Mouse (Mus musculus) hindbrain, postnatal 0 days (tissue): ENCODE measurements around the gene Palm2. TPM values are rescaled to one million over a fixed set of nuclear protein-coding genes. Genes with fewer than 3 reads are reported as not detected.

ENCODE experiments used
- ATAC-seq: fragments of 200-750 bp; cut with Nextera tagmentation; 2 replicates; pipeline ENCODE4 v1.8.0; 2017; ENCODE audit warnings: mild to moderate bottlenecking, moderate TSS enrichment, moderate library complexity
- DNase-seq: peaks from one replicate; pipeline ENCODE4 v3.0.0-alpha.2; 2015; ENCODE audit warnings: low spot score
- H3K27ac ChIP-seq: fragments of 300-500 bp; sonication (generic); 2 replicates; pipeline ENCODE4 v1.5.1; 2014; ENCODE audit warnings: mild to moderate bottlenecking
- H3K27me3 ChIP-seq: fragments of 300-500 bp; sonication (generic); 2 replicates; pipeline ENCODE4 v1.6.1; 2014; ENCODE audit warnings: low read length, mixed read lengths; ENCODE audit not compliant: insufficient read depth
- H3K36me3 ChIP-seq: fragments of 300-500 bp; sonication (generic); 2 replicates; pipeline ENCODE4 v1.6.1; 2014; ENCODE audit warnings: low read length, mixed read lengths; ENCODE audit not compliant: insufficient read depth
- H3K4me1 ChIP-seq: fragments of 300-500 bp; sonication (generic); 2 replicates; pipeline ENCODE4 v1.6.1; 2014; ENCODE audit warnings: antibody characterized with exemption, low read length, mixed read lengths; ENCODE audit not compliant: insufficient read depth
- H3K4me2 ChIP-seq: fragments of 300-500 bp; sonication (generic); 2 replicates; pipeline ENCODE4 v1.6.1; 2014; ENCODE audit warnings: low read depth, mild to moderate bottlenecking, low read length, moderate library complexity, mixed read lengths
- H3K4me3 ChIP-seq: fragments of 300-500 bp; sonication (generic); 2 replicates; pipeline ENCODE4 v1.5.1; 2014; ENCODE audit warnings: low read length
- H3K9ac ChIP-seq: fragments of 300-500 bp; sonication (generic); replicated peaks from 2 replicates; pipeline ENCODE4 v1.6.1; 2014; ENCODE audit warnings: mild to moderate bottlenecking, low read length, moderate library complexity, mixed read lengths
- H3K9me3 ChIP-seq: fragments of 300-500 bp; sonication (generic); 2 replicates; pipeline ENCODE4 v1.6.1; 2016; ENCODE audit warnings: low read length, mixed read lengths
- CTCF ChIP-seq: IDR thresholded peaks from 2 replicates; pipeline ENCODE4 v1.5.1; 2016; ENCODE audit warnings: antibody characterized with exemption, control low read depth, low read depth
- WGBS: fragments of 180-500 bp; shearing (Covaris S2); extraction: QIAGEN DNeasy Blood & Tissue Kit; methylation state at CpG from one replicate; pipeline ENCODE4 v1.1.7; 2014; 5-methylcytosine and 5-hydroxymethylcytosine counted together
- polyA plus RNA-seq: library from polyadenylated mRNA; unstranded; fragments of >200 nt; fragmentation: Nextera tagmentation; extraction: Ambion mirVana; gene quantifications from 2 replicates; pipeline ENCODE4 v1.2.1, GENCODE M21; 2015
- total RNA-seq: library from RNA; depleted of rRNA; stranded (reverse); fragments of >200 nt; gene quantifications from 2 replicates; pipeline ENCODE4 v1.2.3, GENCODE M21; 2014

Gene Palm2
- total and polyA plus RNA-seq, 2 experiments from 2014 or later = 15.4 to 19.9 TPM

- Histone ChIP-seq H3K4me1 (0 out of 2 replicates have a peak, but pooled peaks cover 6% of the 10 kb centered on the region), H3K36me3 (no peaks in the 10 kb centered on the region), H3K27me3 (no peaks in the 10 kb centered on the region), H3K9ac (no peak overlapping the region), H3K27ac (no peak overlapping the region), H3K9me3 (no peaks in the 10 kb centered on the region), H3K4me2 (no peak overlapping the region), H3K4me3 (no peak overlapping the region)
- ATAC-seq (no peak), DNase-seq (no peak)
- WGBS = 33% methylated on average over 1 of the region's 1 CpGs
- no peak for TF ChIP-seq CTCF
These were observed 116.2 kb downstream of the Palm2 start for GRCm38 (mm10) chr4:57550216-57550615.

- WGBS = 79% methylated on average over 2 of the region's 2 CpGs
- Histone ChIP-seq H3K9me3 (no peaks in the 10 kb centered on the region), H3K36me3 (no peaks in the 10 kb centered on the region), H3K27me3 (no peaks in the 10 kb centered on the region), H3K4me3 (no peak overlapping the region), H3K9ac (no peak overlapping the region), H3K4me2 (no peak overlapping the region), H3K4me1 (0 out of 2 replicates have a peak, but pooled peaks cover 6% of the 10 kb centered on the region), H3K27ac (no peak overlapping the region)
- ATAC-seq (no peak), DNase-seq (no peak)
- TF ChIP-seq CTCF = no peak
These were observed 123.1 kb downstream of the Palm2 start for GRCm38 (mm10) chr4:57557102-57557501.

- Histone ChIP-seq H3K9ac (no peak overlapping the region), H3K4me2 (no peak overlapping the region), H3K36me3 (no peaks in the 10 kb centered on the region), H3K4me3 (no peak overlapping the region), H3K4me1 (0 out of 2 replicates have a peak, but pooled peaks cover 6% of the 10 kb centered on the region), H3K9me3 (no peaks in the 10 kb centered on the region), H3K27ac (no peak overlapping the region), H3K27me3 (no peaks in the 10 kb centered on the region)
- 77% methylated on average over 1 of the region's 1 CpGs for WGBS
- TF ChIP-seq CTCF = no peak
- no peak for ATAC-seq
- DNase-seq = no peak
These were observed 125.4 kb downstream of the Palm2 start for GRCm38 (mm10) chr4:57559438-57559837.

GRCm38 (mm10) chr4:57560010-57560409 lies 126.0 kb downstream of the Palm2 start:
- ATAC-seq (no peak), DNase-seq (no peak)
- H3K27me3 ChIP-seq = no peaks in the 10 kb centered on the region
- 0 out of 2 replicates have a peak, but pooled peaks cover 2% of the 10 kb centered on the region for H3K4me1 ChIP-seq
- TF ChIP-seq CTCF = no peak
- no peak overlapping the region for H3K27ac ChIP-seq
- no peak overlapping the region for H3K4me3 ChIP-seq
- 81% methylated on average over 3 of the region's 3 CpGs for WGBS
- no peak overlapping the region for H3K4me2 ChIP-seq
- H3K9me3 ChIP-seq = no peaks in the 10 kb centered on the region
- no peaks in the 10 kb centered on the region for H3K36me3 ChIP-seq
- H3K9ac ChIP-seq = no peak overlapping the region

DNA sequence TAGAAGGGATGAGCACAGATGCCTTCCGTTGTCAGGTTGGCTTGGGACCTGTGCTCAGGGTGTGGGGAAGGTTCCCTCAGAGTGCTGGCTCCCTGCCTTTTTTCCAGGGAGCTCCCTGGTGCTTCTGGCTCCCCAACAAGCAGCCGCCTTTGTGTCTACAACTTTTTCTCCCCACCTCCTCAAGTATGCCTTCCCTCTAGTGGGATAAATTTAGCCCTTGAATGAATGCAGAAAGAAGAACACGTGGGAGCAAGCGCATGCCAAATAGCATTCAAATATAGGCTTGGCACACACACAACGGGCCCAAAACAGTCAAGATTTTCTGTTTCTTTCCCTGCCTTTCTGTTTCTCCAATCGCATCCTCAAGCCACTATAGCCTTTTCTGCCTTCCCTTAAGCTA lies 127.0 kb downstream of the Palm2 start:
- WGBS = 47% methylated on average over 6 of the region's 6 CpGs
- no peak overlapping the region for H3K9ac ChIP-seq
- no peak overlapping the region for H3K4me2 ChIP-seq
- no peak overlapping the region for H3K4me3 ChIP-seq
- DNase-seq = peak; percentile 26
- no peaks in the 10 kb centered on the region for H3K4me1 ChIP-seq
- no peaks in the 10 kb centered on the region for H3K27me3 ChIP-seq
- no peak for ATAC-seq
- H3K36me3 ChIP-seq = no peaks in the 10 kb centered on the region
- no peak overlapping the region for H3K27ac ChIP-seq
- no peaks in the 10 kb centered on the region for H3K9me3 ChIP-seq
- no peak for TF ChIP-seq CTCF

DNA sequence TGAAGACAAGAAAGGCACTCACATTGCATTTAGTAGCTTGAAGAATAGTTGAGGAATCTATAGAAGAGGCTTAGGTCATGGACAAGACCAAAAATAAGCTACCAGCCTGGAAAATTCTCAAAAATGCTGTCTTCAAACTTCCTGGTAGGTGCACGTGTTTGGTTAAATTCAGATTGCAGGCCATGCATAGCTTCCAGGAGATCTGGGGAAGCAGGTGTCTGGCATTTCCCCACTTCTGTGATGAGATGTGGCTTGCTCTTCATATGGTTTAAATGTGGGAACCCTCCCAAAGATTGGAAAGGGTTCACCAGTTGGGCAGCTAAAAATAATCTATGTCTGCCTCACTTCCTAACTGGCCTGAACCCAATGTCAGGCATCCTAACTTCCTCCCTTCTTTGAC lies 131.2 kb downstream of the Palm2 start:
- Histone ChIP-seq H3K36me3 (no peaks in the 10 kb centered on the region), H3K4me1 (peaks cover 9% of the 10 kb centered on the region), H3K9ac (no peak overlapping the region), H3K27ac (no peak overlapping the region), H3K4me2 (no peak overlapping the region), H3K4me3 (no peak overlapping the region), H3K9me3 (no peaks in the 10 kb centered on the region), H3K27me3 (no peaks in the 10 kb centered on the region)
- DNase-seq (no peak), ATAC-seq (no peak)
- 97% methylated on average over 1 of the region's 1 CpGs for WGBS
- TF ChIP-seq CTCF = no peak

DNA sequence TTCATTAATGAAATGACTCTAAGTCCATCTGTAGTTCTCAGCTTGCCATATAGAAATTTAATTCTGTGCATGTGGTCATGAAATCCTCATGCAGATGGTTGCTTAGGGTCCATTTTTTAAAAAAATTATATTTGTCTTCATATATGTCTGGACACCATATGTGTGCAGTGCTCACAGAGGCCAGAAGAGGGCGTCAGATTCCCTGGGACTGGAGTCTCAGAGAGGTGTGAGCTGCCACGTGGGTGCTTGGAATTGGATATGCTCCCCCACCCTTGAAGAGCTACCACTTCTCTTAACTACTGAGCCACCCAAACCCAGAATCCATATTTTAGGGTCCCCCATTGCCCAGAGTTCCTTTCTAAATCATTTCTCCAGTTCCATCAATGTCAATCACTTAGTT lies 131.8 kb downstream of the Palm2 start:
- ATAC-seq (no peak), DNase-seq (no peak)
- Histone ChIP-seq H3K36me3 (no peaks in the 10 kb centered on the region), H3K9ac (no peak overlapping the region), H3K4me2 (no peak overlapping the region), H3K27me3 (no peaks in the 10 kb centered on the region), H3K4me1 (peaks cover 9% of the 10 kb centered on the region), H3K4me3 (no peak overlapping the region), H3K27ac (no peak overlapping the region), H3K9me3 (no peaks in the 10 kb centered on the region)
- TF ChIP-seq CTCF = peak; percentile 15; the same call in 1 of the 2 replicates
- WGBS = 58% methylated on average over 2 of the region's 2 CpGs
